Mouse (Mus musculus): ENCODE results near the gene Fkbp5. TPM values are rescaled to one million over a fixed set of nuclear protein-coding genes. Genes with fewer than 3 reads are reported as not detected.

Gene Fkbp5
- polyA plus RNA-seq, 1 experiment = 10.6 TPM

GRCm38 (mm10) chr17:28477421-28477820, 39.9 kb downstream of the Fkbp5 start:
- Histone ChIP-seq H3K4me1 (ENCODE audit: control insufficient read depth, insufficient read depth, insufficient read length, low read length) (no peaks in the 10 kb centered on the region), H3K27ac (ENCODE audit: insufficient read depth, low read depth, low read length) (no peak overlapping the region), H3K27me3 (ENCODE audit: control insufficient read depth, insufficient read depth, low read length) (no peaks in the 10 kb centered on the region), H3K4me3 (ENCODE audit: low read depth, low read length) (no peak overlapping the region), H3K36me3 (ENCODE audit: control insufficient read depth, insufficient read depth, low read length) (no peaks in the 10 kb centered on the region; the same call in 1 of the 2 replicates)
- WGBS = 85% methylated on average over 8 of the region's 8 CpGs
- TF ChIP-seq CTCF (IDR thresholded peaks at IDR 0.05; ENCODE audit: extremely low read depth, insufficient read length, insufficient replicate concordance, low read depth, low read length) (no peak), POLR2A (IDR thresholded peaks at IDR 0.05; ENCODE audit: low read depth, low read length) (no peak)

GRCm38 (mm10) chr17:28476441-28476840, 40.9 kb downstream of the Fkbp5 start:
- no peak overlapping the region for H3K27ac ChIP-seq (ENCODE audit: insufficient read depth, low read depth, low read length)
- H3K4me3 ChIP-seq (ENCODE audit: low read depth, low read length) = no peak overlapping the region
- H3K4me1 ChIP-seq (ENCODE audit: control insufficient read depth, insufficient read depth, insufficient read length, low read length) = no peaks in the 10 kb centered on the region
- no peak for TF ChIP-seq CTCF (IDR thresholded peaks at IDR 0.05; ENCODE audit: extremely low read depth, insufficient read length, insufficient replicate concordance, low read depth, low read length)
- no peak for TF ChIP-seq POLR2A (IDR thresholded peaks at IDR 0.05; ENCODE audit: low read depth, low read length)
- H3K36me3 ChIP-seq (ENCODE audit: control insufficient read depth, insufficient read depth, low read length) = no peaks in the 10 kb centered on the region; the same call in 1 of the 2 replicates
- H3K27me3 ChIP-seq (ENCODE audit: control insufficient read depth, insufficient read depth, low read length) = no peaks in the 10 kb centered on the region

DNA sequence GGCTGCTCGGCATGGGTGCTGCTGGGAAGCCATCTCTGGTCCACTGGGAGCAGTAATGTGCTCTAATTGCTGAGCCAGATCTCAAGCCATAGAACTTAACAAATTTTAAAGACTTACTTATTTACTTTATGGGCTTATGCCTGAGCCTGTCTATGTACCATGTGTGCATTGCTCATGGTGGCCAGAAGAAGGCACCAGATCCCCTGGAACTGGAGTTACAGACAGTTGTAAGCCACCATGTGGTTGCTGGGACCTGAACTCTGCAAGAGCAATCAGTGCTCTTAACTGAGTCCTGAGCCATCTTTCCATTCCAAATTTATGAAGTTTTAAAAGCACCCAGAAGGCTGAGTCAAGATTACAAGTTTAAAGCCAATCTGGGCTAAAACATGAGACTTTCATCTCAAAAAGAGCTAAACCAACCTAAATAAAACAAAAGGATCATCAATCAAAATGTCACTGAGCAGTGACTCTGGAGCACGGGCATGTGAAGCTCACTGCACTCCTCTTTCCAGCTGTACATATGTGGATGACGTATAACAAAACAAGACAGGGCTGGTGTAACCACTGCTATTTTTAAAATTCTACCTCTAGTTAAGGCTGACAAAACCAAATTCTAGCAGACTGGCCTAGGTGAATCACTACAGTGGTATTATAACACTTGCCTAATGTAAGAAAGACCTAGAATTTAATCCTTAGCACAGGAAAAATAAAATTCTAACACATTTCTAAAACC, 41.6 kb downstream of the Fkbp5 start:
- no peaks in the 10 kb centered on the region; the same call in 1 of the 2 replicates for H3K36me3 ChIP-seq (ENCODE audit: control insufficient read depth, insufficient read depth, low read length)
- H3K4me1 ChIP-seq (ENCODE audit: control insufficient read depth, insufficient read depth, insufficient read length, low read length) = no peaks in the 10 kb centered on the region
- H3K27ac ChIP-seq (ENCODE audit: insufficient read depth, low read depth, low read length) = no peak overlapping the region
- peak; percentile 34; the same call in 1 of the 2 replicates for TF ChIP-seq CTCF (IDR thresholded peaks at IDR 0.05; ENCODE audit: extremely low read depth, insufficient read length, insufficient replicate concordance, low read depth, low read length)
- TF ChIP-seq POLR2A (IDR thresholded peaks at IDR 0.05; ENCODE audit: low read depth, low read length) = no peak
- no peaks in the 10 kb centered on the region for H3K27me3 ChIP-seq (ENCODE audit: control insufficient read depth, insufficient read depth, low read length)
- H3K4me3 ChIP-seq (ENCODE audit: low read depth, low read length) = no peak overlapping the region
- 91% methylated on average over 3 of the region's 3 CpGs for WGBS

DNA sequence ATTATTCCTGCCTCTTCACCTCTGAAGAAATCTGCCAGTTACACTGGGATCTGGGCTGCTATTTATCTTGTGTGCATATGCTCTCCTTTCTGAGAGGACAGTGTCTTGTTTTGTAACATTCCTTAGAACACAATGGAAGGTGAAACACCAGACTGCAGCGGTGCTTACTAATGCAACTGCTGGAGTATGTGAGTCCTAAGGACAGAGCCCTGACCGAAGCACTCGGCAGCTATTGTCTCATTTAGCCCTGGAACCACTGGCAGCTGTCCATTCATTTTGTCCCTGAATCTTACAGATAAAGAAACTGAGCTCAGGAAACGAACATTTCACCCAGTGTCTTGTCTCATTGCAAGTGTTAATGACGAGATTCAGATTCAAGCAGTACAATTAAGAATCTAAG, 44.6 kb downstream of the Fkbp5 start:
- no peak for TF ChIP-seq POLR2A (IDR thresholded peaks at IDR 0.05; ENCODE audit: low read depth, low read length)
- no peak for TF ChIP-seq CTCF (IDR thresholded peaks at IDR 0.05; ENCODE audit: extremely low read depth, insufficient read length, insufficient replicate concordance, low read depth, low read length)
- no peak overlapping the region for H3K27ac ChIP-seq (ENCODE audit: insufficient read depth, low read depth, low read length)
- H3K36me3 ChIP-seq (ENCODE audit: control insufficient read depth, insufficient read depth, low read length) = no peaks in the 10 kb centered on the region
- H3K4me1 ChIP-seq (ENCODE audit: control insufficient read depth, insufficient read depth, insufficient read length, low read length) = no peaks in the 10 kb centered on the region
- WGBS = 73% methylated on average over 5 of the region's 5 CpGs
- H3K27me3 ChIP-seq (ENCODE audit: control insufficient read depth, insufficient read depth, low read length) = no peaks in the 10 kb centered on the region
- no peak overlapping the region for H3K4me3 ChIP-seq (ENCODE audit: low read depth, low read length)

GRCm38 (mm10) chr17:28470876-28471275, 46.5 kb downstream of the Fkbp5 start:
- H3K36me3 ChIP-seq (ENCODE audit: control insufficient read depth, insufficient read depth, low read length) = no peaks in the 10 kb centered on the region
- no peaks in the 10 kb centered on the region for H3K4me1 ChIP-seq (ENCODE audit: control insufficient read depth, insufficient read depth, insufficient read length, low read length)
- H3K27me3 ChIP-seq (ENCODE audit: control insufficient read depth, insufficient read depth, low read length) = no peaks in the 10 kb centered on the region
- no peak overlapping the region for H3K27ac ChIP-seq (ENCODE audit: insufficient read depth, low read depth, low read length)
- TF ChIP-seq CTCF (IDR thresholded peaks at IDR 0.05; ENCODE audit: extremely low read depth, insufficient read length, insufficient replicate concordance, low read depth, low read length) (no peak), POLR2A (IDR thresholded peaks at IDR 0.05; ENCODE audit: low read depth, low read length) (no peak)
- no peak overlapping the region for H3K4me3 ChIP-seq (ENCODE audit: low read depth, low read length)
- 85% methylated on average over 6 of the region's 6 CpGs for WGBS

- TF ChIP-seq CTCF (IDR thresholded peaks at IDR 0.05; ENCODE audit: extremely low read depth, insufficient read length, insufficient replicate concordance, low read depth, low read length) = no peak
- H3K4me1 ChIP-seq (ENCODE audit: control insufficient read depth, insufficient read depth, insufficient read length, low read length) = no peaks in the 10 kb centered on the region
- 46% methylated on average over 11 of the region's 11 CpGs for WGBS
- H3K36me3 ChIP-seq (ENCODE audit: control insufficient read depth, insufficient read depth, low read length) = no peaks in the 10 kb centered on the region
- peak overlapping the region; percentile 11 for H3K4me3 ChIP-seq (ENCODE audit: low read depth, low read length)
- 0 out of 2 replicates have a peak overlapping the region, but pooled peaks have one; percentile 1 for H3K27ac ChIP-seq (ENCODE audit: insufficient read depth, low read depth, low read length)
- H3K27me3 ChIP-seq (ENCODE audit: control insufficient read depth, insufficient read depth, low read length) = no peaks in the 10 kb centered on the region
These were observed 49.6 kb downstream of the Fkbp5 start for GRCm38 (mm10) chr17:28467749-28468148.

- no peaks in the 10 kb centered on the region for H3K36me3 ChIP-seq (ENCODE audit: control insufficient read depth, insufficient read depth, low read length)
- H3K4me1 ChIP-seq (ENCODE audit: control insufficient read depth, insufficient read depth, insufficient read length, low read length) = no peaks in the 10 kb centered on the region
- H3K27ac ChIP-seq (ENCODE audit: insufficient read depth, low read depth, low read length) = no peak overlapping the region
- TF ChIP-seq POLR2A (IDR thresholded peaks at IDR 0.05; ENCODE audit: low read depth, low read length) = no peak
- TF ChIP-seq CTCF (IDR thresholded peaks at IDR 0.05; ENCODE audit: extremely low read depth, insufficient read length, insufficient replicate concordance, low read depth, low read length) = no peak
- WGBS = 92% methylated on average over 4 of the region's 4 CpGs
- no peak overlapping the region for H3K4me3 ChIP-seq (ENCODE audit: low read depth, low read length)
- H3K27me3 ChIP-seq (ENCODE audit: control insufficient read depth, insufficient read depth, low read length) = no peaks in the 10 kb centered on the region
These were observed 51.4 kb downstream of the Fkbp5 start for GRCm38 (mm10) chr17:28465968-28466367.

All from small intestine, adult 2 months (tissue).